Mouse (Mus musculus): ENCODE results near the gene Gm12355. TPM values are rescaled to one million over a fixed set of nuclear protein-coding genes. Genes with fewer than 3 reads are reported as not detected.
A peak's percentile ranks its signal among the peaks of the same experiment; 100 is the strongest.
"Not testable (repeated sequence)": the region's sequence is repeated elsewhere in the genome, so short reads cannot be mapped to it uniquely, and the experiment has no call there.

Gm12355 gene
- total RNA-seq (2021), result 10 to 100 TPM; 12.6 to 16.8 TPM

- DNase-seq (ENCODE audit: extremely low spot score in 1 of 2, low spot score in 2 of 2), result no peak
- intact Hi-C loops (cut with DNase I), result no loop called here
Measured at GRCm38 (mm10) chr11:98625611-98626410, at the start of gene Gm12355, which contains the start of gene Gsdma3. Gene Gm12355, minus strand, starts transcription at chr11:98625661. Gene Gsdma3, plus strand, starts transcription at chr11:98626360.

GRCm38 (mm10) chr11:98673136-98673535 lies 47.7 kb upstream of the Gm12355 start:
- intact Hi-C loops (cut with DNase I), result not testable (repeated sequence)

DNA sequence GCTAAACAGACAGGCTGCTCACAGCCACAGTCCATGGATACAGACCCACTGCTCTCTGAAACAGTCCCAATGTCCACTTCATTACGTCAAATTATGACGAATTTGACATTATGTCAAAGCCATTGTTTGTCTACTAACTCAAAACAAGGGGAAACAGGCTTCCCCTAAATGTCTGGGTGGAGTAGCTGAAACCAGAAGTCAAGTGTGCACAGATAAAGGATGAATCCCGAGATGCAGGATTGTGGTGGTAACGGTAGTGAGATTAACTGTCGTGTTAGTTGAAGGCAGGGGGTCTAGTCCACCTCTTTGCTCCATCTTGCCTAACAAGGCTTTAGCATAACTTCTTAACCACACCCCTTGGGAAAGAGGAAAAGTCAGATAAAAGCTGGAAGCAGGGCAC lies 47.0 kb upstream of the Gm12355 start:
- DNase-seq (ENCODE audit: extremely low spot score in 1 of 2, low spot score in 2 of 2), result no peak
- intact Hi-C loops (cut with DNase I), result no loop called here

More at GRCm38 (mm10) chr11:98673136-98673535, 47.7 kb upstream of the Gm12355 start:
- DNase-seq (ENCODE audit: extremely low spot score in 1 of 2, low spot score in 2 of 2), result peak in 1 of 2 experiments; percentile 63

DNA sequence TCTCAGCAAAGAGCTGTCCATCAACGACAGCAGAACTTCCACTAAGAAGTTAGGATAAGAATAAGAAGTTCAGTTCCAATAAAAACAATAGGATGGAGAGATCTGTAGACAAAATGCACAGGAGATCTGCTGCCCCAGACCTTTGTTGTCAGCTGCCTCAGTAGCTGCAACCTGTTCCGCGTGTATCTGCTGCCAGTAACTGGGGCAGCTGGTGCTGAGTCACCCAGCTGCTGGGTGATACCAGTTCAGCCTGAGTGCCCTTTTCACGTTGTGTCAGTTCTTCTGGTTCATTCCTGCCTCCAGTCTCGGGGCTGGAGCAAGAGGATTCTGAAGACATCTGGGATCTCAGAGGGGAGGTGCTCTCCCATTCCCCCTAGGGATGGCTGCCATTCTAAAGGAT lies 46.4 kb upstream of the Gm12355 start:
- no peak for DNase-seq (ENCODE audit: extremely low spot score in 1 of 2, low spot score in 2 of 2)
- intact Hi-C loops (cut with DNase I), result no loop called here

DNA sequence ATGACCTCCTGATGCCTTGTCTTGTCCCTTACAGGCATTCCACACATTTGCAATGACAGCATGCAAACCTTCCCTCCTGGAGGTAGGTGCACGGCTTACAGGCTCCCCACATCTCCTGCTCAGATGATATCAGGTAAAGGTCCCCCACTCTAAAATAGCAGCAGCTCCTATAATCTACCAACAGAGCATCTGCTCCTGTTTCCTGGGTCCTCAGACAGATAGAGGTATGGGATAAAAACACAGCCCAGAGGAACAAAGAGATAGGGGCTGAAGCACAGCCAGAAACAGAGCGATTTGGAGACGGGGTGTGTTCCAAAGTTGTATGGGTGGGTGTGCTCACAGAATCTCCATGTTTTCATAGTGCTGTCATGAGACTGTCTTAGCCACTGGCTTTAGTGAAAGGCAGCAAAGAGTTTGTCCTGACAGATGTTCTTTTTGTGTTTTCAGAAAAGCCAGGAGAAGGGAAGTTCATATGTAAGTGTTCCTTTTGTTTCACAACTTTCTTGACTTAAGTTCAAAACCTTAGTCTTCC lies 45.9 kb upstream of the Gm12355 start:
- no peak for DNase-seq (ENCODE audit: extremely low spot score in 1 of 2, low spot score in 2 of 2)
- intact Hi-C loops (cut with DNase I), result no loop called here

DNA sequence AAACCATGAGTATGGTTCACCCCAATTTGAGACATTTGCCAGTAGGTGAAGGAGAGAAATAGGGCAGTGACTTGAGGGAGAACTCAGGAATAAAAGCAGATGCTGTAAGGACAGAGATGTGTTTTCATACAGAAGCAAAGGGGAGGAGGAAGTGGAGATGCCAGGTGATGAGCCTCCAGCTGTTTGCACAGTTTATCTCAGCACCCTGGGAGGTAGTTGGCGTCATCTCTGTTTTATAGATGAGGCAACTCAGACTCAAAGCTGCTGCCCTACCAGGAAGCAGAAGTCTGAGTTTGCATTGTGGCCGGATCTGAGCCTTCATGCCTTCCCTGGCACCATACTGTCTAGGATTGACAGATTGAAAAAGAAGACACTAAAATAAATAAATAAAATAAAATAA lies 43.5 kb upstream of the Gm12355 start:
- intact Hi-C loops (cut with DNase I), result no loop called here
- no peak for DNase-seq (ENCODE audit: extremely low spot score in 1 of 2, low spot score in 2 of 2)

- intact Hi-C loops (cut with DNase I), result no loop called here
- DNase-seq (ENCODE audit: extremely low spot score in 1 of 2, low spot score in 2 of 2), result no peak
Measured at GRCm38 (mm10) chr11:98664091-98664490, 38.6 kb upstream of the Gm12355 start, which contains the start of gene Gsdma. Gene Gsdma, plus strand, starts transcription at chr11:98664351.

DNA sequence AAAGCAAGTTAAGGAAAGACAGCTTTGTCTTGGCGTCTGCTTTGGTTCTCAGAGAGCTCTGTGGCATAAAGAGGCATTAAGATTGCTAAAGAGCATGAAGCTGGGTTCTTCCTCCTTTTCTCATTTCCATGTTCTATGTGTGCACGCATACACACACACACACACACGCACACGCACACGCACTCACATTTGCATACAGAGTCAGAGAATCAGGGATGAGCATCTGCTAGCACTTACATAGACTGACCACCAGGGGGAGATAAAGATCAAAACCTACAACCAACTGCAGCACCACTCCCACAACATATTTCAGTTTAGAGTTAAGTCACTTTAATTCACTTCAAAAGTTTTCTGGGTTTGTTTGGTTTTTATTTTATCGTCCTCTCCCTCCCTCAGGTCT lies 35.1 kb upstream of the Gm12355 start:
- peak; percentile 47 to 61 for DNase-seq (ENCODE audit: extremely low spot score in 1 of 2, low spot score in 2 of 2)
- intact Hi-C loops (cut with DNase I), result no loop called here

DNA sequence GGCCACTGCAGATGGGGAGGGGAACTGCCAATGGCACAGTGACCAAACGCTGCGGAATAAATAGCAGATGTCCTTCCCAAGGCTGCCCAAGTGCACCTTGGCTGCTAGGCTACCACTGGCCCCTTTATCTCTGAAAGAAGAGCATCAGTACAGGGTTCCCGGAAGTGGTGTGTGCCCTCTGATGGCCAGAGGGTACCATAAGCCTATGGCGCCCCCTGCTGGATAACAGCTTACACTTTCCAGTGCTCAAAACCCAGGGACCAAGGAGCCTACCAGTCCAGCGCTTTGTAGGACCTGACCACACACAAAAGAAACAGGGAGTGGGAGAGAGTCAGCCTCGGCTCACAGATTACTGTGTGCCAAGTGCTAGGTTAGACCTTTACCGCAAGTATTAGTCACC lies 29.6 kb upstream of the Gm12355 start:
- DNase-seq (ENCODE audit: extremely low spot score in 1 of 2, low spot score in 2 of 2), result peak in 1 of 2 experiments; percentile 37
- intact Hi-C loops (cut with DNase I), result loop anchor here (5.0 kb wide), 1 partner anchor 48 kb away; no protein-coding TSS in a partner anchor

DNA sequence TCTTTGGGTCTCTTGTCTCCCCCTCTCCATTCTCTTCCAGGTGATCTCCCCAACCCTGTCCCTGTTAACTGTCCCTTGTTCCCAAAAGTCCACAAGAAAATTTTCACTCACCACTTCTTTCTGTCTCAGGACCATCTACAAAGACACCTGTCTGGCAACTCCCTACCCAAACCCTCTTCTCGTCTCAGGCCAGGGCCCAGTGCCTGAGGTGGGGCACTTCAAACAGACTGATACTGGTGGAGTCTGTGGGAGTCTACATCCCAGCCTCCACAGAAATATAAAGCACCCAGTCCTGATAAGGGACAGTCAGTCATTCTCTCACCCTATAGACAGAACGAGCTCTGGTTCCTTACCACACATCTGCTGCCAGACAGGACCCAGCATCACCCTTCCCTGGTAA lies 21.0 kb upstream of the Gm12355 start, which contains the start of gene Gsdma2:
Gsdma2 (plus strand) TSS at position 301 of the 400 bp plus-strand sequence.
- no peak for DNase-seq (ENCODE audit: extremely low spot score in 1 of 2, low spot score in 2 of 2)
- intact Hi-C loops (cut with DNase I), result no loop called here

- no peak for DNase-seq (ENCODE audit: extremely low spot score in 1 of 2, low spot score in 2 of 2)
- intact Hi-C loops (cut with DNase I), result no loop called here
Measured at GRCm38 (mm10) chr11:98645946-98646345, 20.5 kb upstream of the Gm12355 start.

GRCm38 (mm10) chr11:98644757-98645156 lies 19.3 kb upstream of the Gm12355 start:
- intact Hi-C loops (cut with DNase I), result no loop called here
- no peak for DNase-seq (ENCODE audit: extremely low spot score in 1 of 2, low spot score in 2 of 2)

- intact Hi-C loops (cut with DNase I), result no loop called here
- no peak for DNase-seq (ENCODE audit: extremely low spot score in 1 of 2, low spot score in 2 of 2)
Measured at GRCm38 (mm10) chr11:98640091-98640490, 14.6 kb upstream of the Gm12355 start.

GRCm38 (mm10) chr11:98637501-98637900 lies 12.0 kb upstream of the Gm12355 start:
- intact Hi-C loops (cut with DNase I), result no loop called here

GRCm38 (mm10) chr11:98635312-98635970 lies 10.0 kb upstream of the Gm12355 start:
- intact Hi-C loops (cut with DNase I), result not testable (repeated sequence)
- peak in 1 of 2 experiments; percentile 31 for DNase-seq (ENCODE audit: extremely low spot score in 1 of 2, low spot score in 2 of 2)

More at GRCm38 (mm10) chr11:98637501-98637900, 12.0 kb upstream of the Gm12355 start:
- no peak for DNase-seq (ENCODE audit: extremely low spot score in 1 of 2, low spot score in 2 of 2)

DNA sequence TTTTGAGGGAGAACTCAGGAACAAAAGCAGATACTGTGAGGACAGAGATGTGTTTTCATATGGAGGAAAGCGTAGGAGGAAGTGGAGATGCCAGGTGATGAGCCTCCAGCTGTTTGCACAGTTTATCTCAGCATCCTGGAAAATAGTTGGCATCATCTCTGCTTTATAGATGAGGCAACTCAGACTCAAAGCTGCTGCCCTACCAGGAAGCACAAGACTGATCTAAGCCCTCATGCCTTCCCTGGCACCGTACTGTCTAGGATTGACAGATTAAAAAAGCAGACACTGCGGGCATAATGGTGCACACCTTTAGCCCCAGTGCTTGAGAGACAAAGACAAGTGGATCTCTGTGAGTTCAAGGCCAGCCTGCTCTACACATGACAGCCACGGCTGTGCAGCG lies 5.2 kb upstream of the Gm12355 start:
- DNase-seq (ENCODE audit: extremely low spot score in 1 of 2, low spot score in 2 of 2), result no peak
- intact Hi-C loops (cut with DNase I), result no loop called here

- intact Hi-C loops (cut with DNase I), result no loop called here
- DNase-seq (ENCODE audit: extremely low spot score in 1 of 2, low spot score in 2 of 2), result no peak
Measured at GRCm38 (mm10) chr11:98628706-98629105, 3.2 kb upstream of the Gm12355 start.

DNA sequence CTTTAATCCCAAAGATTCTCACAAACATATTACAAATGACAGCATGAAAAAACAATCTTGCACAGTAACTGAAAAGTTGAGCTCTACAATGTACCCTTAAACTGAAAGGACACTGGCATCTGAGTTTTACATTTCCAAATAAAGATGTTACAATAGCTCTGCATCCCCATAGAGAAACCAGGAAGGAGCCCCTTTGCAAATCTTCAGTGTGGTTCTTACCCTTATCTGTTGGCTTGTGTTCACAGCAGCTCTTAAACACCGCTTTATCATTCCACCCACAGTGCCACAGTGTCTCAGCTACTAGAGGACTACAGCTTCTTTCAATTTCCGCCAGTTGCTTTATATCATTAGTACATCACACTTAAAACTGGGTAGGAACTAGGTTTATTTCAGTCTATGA lies 1.1 kb downstream of the Gm12355 start:
- DNase-seq (ENCODE audit: extremely low spot score in 1 of 2, low spot score in 2 of 2); intact Hi-C loops (cut with DNase I): not testable (repeated sequence)

GRCm38 (mm10) chr11:98623981-98624380 lies 1.5 kb downstream of the Gm12355 start:
- intact Hi-C loops (cut with DNase I); DNase-seq (ENCODE audit: extremely low spot score in 1 of 2, low spot score in 2 of 2): not testable (repeated sequence)

DNA sequence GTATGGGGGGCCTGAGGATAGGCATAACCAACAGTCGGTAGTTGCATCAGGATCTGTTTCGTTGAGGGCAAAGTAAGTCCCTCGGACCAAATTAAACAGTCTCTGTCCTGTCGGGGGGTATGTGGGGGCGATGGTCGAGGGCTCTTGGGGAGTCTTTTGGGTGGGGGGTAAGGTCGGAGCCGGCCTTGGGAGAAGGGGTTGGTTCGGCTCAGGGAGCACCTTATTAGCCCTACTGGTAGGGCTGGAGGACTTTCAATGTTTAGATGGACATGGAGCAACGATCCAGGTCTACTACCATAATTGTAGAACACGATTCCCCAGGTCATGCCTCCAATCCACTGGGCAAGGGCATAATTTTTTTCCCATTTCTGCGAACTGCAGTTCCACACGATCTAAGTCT lies 4.7 kb downstream of the Gm12355 start:
- intact Hi-C loops (cut with DNase I), result no loop called here
- no peak for DNase-seq (ENCODE audit: extremely low spot score in 1 of 2, low spot score in 2 of 2)
